Mouse (Mus musculus) cerebellum, adult 11-12 months (tissue): ENCODE results near the gene Bri3.

Source experiments
- DNase-seq: peaks from one replicate; pipeline ENCODE4 v3.0.0; 2022

Bri3 gene

DNA sequence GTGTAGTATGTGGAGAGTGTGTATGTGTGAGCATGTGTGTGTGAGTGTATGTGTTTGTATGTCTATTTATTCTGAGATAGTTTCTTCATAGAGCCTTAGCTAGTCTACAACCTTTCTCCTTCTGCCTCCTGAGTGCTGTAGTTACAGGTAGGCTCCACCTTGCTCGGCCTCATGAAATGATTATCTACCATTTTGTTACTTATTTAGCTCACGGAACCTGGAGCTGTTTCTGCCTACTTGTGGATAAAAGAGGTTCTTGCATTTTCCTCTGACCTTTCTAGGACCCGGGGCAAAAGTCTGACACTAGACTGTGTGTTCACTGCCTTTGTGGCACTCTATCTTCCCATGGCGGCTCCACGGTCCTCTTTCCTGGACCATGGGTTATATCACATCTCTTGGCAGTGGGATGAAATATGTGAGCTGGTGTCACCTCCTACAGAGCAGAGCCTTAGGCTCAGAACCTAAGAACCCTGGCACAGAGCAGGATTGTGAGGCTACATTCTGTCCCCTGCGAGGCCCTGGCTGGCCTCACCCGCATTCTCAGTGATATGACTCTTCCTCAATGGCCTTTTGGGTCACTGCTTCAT is at the start of gene Bri3:
TSS of gene Bri3 (plus strand) at position 537 of the 587 bp plus-strand sequence.
- no peak for DNase-seq

DNA sequence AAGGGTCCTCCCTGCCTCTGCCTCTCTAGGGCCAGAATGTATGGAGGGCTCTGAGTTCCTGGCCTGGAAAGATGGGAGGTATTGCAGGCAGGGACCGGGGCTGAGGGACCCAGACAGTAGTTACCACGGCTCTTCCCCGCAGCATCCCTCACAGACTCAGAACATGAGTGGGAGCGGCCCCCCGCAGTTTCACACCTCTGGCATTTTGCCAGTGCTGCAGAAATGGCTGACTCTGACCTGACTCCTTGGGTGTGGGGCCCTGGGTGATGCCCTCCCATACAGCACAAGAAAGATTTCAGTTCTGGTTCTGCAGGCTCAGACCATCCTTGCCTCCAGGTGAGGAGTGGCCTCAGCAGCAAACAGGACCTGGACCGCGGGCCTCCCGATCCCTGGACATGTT is 48.7 kb upstream of the Bri3 start:
- no peak for DNase-seq

DNA sequence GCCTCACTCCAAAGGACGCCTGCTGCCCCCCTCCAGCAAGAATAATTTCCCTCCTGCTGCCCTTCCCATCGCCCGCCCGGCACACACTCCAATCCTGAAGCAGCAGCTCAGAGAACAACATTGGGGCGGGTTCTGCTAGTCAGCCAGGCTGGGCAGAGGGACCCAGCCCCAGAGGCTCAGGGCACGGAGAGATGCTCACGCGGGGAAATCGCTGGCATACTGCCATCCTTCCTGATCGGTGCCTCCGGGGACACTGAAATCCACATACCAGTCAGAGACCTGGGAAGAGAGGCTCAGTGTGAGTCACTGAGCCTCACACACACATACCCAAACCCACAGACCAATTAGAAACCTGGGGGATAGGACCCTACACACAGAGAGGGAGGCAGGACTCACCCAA is 43.6 kb upstream of the Bri3 start:
- peak; percentile 43 for DNase-seq

DNA sequence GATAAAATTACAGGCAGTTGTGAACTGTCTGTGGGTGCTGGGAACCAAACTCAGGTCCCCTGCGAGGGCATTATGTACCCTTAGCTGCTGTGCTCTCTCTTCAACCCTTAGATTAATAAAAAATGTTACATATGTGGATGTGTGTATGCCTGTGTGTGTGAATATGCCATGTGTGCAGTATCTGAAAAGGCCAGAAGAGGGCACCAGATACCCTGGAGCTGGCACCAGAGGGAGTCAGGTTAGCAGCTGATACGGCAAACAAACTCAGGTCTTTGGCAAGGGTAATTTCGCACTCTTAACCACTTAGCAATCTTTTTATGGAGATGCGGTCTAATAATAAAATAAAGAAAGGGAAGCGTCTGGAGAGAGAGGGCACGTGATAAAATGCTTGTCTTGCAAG is 41.8 kb upstream of the Bri3 start:
- DNase-seq, result no peak

DNA sequence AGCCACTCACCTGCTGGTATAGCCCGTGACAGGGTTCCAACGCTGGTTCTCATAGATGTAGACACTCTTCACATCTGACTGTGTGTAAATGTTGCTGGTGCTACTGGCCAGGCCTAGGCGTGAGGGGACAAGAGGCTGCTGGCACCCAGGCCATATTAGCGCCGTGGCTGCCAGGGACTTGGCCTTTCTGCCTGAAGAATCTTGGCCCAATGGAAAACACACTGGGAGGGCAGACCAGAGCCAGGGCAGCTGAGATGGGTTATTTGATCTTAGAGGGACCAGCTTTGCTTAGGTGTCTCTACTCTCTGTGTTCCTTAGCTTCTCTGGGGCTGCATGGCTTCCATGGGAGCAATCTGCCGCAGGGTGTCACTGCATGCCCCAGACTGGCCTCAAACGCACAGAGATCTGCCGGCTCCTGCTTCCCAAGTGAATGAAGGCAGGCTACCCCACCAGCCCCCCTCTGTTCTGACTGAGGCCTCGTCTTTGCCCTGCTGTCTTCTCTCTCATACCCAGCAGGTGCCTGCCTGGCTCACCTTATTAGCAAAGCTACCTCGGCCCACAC is 40.8 kb upstream of the Bri3 start:
- DNase-seq, result peak; percentile 53

DNA sequence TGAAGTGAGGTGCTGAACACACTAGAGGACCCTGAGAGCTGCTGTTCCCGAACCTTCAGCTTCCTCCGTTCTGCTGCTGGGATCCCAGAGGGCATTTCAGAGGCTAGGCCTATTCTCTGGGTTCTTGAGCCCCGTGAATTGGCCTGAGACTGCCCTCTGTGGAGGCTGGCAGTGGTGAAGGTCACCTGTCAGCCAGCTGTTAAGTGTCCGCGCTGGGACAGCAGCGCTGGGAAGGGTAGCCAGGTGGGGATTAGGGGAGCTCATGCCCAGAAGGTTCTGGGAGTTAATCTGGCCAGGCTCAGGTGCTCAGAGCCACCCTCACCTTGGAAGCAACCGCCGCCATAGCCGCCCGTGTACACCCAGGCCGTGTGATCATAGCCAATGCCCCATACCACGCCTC is 39.9 kb upstream of the Bri3 start:
- DNase-seq, result no peak

DNA sequence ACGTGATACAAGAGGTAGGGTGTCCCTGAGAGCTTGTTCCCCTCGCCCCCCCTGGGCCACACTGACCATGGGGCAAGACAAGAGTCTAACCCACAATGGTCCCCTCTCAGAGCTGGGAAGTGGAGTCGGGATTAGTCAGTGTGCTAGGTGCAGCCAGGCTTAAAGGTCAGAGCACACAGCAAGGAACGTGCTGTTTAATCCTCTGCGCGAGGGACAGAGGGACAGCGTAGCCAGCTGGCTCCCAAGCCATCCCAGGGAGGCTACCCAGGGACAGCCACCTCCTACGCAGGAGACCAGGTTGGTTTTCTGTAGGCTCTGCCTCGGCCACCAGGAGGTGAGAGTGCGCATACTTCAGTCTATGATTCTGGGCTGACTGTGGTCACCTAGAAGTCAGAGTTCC is 39.3 kb upstream of the Bri3 start:
- DNase-seq, result peak; percentile 56

DNA sequence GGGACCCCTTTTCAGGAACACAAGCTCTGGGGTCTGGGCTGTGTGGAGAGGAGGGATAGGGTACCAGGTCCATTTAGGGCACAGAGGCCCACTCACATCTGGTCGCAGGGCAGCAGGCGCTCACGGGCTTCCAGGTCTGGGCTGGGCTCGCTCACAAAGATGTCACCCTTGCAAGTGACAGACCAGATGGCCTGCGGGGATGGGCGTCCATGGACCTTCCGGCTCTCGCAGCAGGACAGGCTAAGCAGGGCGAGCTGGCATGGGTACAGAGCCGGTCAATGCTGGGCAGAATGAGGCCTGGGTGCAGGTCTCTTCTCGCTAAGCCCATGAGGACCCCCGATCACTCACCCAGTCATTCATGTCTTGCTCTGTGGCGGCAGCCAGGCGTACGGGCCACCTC is 38.2 kb upstream of the Bri3 start:
- peak; percentile 67 for DNase-seq

DNA sequence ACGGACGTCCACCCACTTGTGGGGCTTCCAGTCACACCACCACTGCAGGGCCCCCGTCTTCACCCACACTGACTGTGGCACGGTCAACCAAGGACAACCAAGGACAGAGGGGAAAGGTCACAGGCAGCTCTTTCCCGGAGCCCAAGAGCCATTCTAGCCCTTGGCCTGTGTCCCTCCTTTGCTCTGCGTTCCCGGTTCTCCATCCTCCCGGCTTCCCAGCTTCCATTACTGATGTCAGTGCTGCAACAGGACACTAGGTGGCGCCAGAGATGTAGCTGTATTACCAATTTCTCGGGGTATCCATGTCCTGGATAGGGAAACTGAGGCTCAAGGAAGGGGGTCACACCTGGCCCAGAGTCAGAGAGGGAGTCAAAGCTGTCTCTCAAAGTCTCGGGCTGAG is 36.8 kb upstream of the Bri3 start:
- peak; percentile 58 for DNase-seq

DNA sequence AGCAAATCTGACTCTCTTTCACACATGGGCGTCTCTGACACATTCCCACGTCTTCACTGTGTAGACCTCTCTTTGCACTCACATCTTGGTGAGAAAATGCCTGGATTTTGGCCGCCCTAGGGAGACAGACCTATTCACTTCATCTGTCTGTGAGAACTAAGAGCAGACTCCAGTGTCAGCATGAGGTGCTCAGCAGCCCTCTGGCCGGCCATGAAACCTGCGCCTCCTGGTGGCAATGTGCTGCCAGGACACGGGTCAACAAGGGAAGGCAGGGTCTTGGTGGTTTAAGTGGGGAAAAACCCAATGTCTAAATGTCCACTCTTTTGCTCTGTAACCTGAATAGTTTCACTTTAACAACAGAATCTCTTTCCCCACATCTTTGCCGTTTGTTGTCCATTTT is 29.8 kb upstream of the Bri3 start:
- peak; percentile 58 for DNase-seq

DNA sequence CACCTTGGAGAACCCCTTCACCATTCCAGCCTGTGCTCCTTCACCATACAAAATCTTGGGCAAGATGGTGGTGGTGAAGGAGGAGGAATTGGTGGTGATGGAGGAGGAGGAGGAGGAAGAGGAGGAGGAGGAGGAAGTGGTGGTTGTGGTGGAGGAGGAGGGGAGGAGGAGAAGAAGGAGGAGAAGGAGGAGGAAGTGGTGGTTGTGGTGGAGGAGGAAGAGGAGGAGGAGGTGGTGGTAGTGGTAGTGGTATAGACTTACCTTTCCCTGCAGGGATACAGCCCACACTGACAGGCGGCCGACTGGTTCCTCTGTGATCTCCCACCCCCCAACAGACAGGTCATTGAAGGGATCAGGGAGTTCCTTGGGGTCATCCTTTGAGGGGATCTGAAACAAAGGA is 28.2 kb upstream of the Bri3 start:
- DNase-seq, result peak; percentile 12

DNA sequence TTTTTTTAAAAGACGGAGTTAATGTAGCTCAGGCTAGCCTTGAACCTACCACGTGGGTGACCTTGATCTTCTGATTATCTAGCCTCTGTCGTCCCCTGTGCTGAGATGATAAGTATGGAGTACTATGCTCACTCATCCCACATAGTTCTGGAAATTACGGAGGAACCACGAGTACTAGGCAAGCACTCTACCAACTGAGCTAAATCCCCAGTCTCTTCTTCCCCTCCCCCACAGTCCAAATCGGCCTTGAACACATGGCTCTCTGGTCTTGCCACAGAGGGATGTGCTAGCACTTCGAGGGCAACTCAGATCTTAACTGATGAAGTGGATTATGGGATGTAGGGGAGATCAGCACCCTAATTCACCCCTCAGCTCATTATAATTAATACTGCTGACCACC is 26.2 kb upstream of the Bri3 start:
- peak; percentile 13 for DNase-seq

DNA sequence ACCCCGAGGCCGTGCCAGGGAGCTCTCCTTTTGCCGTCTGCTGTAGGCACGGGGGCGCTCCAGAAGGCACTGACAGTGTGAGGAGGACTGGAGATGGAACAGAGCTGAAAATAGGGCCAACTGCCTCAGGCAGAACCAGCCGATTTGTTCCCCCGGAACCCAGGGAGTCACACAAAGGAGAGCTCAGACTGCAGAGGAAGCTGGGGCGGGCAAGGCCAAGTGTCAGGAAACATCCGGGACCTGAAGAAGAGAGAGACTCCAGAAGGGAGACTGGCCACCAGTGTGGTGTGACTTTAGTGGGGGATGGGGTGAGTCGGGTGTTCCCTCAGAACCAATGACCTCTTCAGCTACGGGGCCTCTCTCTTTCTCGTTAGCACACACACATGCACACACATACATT is 24.9 kb upstream of the Bri3 start:
- no peak for DNase-seq

DNA sequence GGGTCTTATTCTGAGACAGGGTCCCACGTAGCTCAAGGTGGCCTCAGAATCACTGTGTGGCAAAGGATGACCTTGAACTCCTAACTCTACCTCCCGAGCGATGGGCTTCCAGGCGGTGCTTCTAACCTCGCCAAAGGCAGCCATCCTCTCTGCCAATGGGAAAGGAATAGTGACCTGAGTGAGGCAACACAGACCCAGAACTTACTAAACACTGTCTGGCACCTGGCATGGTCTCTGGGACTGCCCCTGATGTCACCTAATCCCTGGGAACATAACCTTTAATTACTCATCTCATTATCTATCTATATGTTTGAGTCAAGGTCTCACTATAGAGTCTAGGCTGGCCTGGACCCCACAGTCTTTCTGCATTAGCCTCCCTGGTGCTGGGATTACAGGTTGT is 24.3 kb upstream of the Bri3 start:
- DNase-seq, result no peak

DNA sequence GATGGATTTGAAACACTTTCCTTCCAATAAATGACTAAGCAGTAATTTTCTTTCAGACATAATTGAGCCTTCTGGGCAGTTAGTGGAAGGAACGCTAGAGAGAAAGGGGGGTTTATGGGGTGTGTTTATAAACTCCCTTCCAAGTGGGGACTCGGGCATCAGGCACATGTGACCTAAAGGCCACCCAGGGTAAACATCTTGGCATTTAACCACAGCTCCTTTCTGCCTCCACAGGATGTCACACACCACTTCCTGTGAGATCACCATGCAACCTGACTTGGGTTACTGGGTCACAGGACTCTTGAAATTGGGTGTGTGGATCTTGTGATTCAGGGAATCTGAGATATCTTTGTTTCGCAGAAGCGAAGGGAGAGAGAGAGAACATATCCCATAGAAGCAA is 22.9 kb upstream of the Bri3 start:
- no peak for DNase-seq

DNA sequence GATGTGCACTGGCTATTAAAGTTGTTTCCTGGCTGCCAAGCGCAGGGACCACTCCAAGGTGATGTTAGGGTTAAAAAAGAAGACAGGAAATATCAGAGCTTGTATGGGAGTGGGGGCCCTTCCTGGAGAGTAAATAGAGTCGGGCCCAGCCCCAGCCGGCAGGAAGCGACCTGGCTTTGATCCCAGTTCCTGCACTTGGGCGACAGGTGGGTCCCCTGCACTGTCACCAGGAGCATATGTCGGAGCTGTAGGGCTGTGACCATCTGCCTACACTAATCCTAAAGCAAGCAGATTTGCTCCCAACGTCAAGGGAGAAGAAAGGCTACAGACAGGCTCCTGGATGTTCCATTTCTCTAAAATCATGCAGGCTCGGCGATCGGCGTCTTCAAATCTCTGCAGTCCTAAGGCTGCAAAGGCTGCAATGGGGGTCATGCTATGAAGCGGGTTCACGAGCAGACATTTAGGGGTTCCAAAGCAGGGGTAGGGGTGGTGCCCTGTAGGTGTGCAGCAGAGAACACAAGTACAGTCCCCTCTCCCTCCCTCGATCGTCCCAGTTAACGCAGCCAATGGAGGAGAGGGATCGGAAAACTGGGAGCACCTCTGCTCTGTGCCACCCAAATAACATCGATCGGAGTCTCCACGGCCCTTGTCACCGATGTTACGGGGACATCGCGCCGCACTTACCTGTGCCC is 21.3 kb upstream of the Bri3 start:
- peak; percentile 91 for DNase-seq

DNA sequence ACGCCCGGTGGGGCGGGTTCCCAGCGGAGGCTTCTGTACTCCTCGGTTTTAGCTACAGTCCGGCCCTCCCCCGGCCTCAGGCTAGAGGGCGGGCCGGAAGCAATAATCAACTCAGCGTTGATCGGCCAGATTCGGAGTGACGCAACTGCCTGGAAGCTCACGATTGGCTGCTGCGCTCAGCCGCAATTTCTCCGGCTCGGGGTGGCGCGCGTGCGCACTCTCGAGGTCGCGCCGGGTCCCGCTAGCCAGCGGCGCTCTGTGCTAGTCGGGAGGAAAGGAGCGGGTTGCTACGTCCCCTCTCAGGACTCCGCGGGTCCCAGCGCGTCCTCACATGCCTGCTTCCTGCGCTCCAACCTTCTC is 20.8 kb upstream of the Bri3 start, which contains the start of gene Tecpr1:
TSS of gene Tecpr1 (minus strand) at position 113 of the 360 bp plus-strand sequence.
- DNase-seq, result peak; percentile 96

DNA sequence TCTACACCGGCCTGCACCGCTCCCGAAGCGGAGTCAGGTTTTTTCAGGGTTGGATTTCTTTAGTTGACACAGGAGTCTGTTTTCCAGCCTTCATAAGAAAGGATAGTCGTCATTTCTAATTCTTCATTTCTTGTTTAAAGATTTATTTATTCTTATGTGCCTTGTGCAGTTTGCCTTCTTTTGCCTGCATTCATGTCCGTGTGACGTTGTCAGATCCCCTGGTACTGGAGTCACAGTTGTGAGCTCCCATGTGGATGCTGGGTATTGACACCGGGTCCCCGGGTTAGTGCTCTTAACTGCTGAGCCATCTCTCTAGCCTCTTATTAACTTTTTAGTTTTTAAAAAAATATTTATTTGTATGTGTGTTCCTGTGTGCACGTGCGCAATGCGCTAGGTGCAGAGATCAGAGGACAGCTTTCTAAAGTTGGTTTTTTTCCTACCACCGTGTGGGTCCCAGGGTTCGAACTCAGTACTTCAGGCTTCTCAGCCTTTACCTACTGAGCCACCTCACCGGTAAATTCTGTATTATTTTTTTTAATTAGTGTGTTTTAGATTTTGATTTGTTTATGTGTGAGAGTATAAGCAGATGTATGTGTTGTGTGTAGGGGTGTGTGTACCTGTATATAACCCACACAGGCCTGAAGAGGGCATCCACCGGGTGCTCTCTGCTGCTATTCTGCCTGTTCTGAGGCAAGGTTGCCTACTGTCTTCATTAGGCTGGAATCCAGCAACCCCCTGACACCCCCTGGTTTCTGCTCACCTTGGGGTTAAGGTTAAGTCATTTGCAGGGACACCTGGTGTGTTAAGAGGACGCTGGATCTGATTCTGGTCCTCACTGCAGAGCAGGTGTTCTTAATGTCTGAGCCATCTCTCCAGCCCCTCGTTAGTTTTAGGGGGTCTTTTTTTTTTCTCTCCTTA is 20.1 kb upstream of the Bri3 start:
- peak; percentile 48 for DNase-seq

DNA sequence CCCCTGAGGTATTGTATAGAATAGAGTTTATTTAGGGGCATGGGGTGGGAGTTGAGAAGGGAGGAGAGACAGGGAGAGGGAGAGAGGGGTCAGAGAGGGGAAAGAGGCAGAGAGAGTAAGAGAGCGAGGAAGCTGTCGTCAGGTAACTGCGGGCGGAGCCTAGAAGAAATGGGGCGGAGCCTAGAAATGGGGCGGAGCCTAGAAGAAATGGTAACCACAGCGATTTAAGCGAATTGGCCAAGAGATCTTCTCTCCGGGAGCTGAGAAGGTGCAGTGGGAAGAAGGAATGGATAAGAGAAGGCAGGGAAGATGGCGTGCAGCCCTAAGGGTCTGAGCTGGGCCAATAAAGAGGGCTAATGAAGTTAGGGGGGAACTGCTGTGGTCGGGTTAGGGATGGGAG is 18.0 kb upstream of the Bri3 start:
- DNase-seq, result no peak

DNA sequence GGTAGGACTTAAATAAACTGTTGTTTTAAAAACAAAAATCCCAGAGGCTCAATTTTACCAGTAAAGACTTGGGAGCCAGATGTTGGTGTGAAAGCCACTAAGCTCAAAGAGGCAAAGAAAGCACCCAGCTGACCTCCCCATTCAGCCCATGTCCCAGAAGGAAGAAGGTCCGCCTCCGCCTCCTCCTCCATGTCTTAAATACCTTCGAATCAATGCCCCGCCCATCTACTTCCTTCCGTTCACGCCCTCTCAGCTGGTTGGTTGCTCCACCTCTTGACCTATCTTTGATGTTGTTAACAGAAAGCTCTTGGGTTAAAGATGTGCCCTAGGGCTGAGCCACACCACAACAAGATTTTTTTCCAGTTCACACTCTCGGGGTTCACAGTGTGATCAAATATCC is 14.0 kb upstream of the Bri3 start:
- no peak for DNase-seq

DNA sequence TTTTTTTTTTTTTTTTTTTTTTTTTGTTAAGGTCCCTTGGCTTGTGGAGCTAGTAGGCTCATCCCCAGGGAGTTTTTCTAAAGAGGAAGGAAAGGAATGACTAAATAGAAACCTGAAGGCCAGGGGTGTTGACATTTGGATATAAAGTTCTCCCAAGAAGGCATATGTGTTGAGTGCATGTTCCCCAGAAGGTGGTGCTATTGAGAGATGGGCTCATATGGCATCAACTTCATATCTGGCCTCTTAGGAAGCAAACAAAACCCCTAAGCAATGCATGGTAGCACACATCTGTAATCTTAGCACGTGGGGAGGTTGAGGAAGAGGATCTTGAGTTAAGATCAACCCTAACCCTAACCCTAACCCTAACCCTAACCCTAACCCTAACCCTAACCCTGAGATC is 12.8 kb upstream of the Bri3 start:
- DNase-seq, result no peak

DNA sequence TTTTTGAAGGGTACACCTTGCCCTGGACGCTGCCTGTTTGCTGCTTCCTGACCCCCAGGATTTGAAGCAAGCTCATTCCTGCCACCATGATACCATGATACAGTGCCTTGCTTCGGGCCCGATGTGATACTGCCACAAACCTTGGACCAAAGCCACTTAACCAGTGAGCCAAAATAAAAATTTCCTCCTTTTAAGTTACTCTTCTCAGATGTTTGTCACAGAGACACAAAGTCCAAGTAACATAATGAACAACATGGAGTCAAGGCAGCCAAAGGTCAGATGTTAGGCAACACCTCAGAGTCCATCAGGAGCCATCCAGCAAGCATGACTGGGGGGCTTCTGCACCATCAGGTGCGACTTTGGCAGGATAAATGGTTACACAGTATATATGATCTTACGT is 11.7 kb upstream of the Bri3 start:
- DNase-seq, result no peak

DNA sequence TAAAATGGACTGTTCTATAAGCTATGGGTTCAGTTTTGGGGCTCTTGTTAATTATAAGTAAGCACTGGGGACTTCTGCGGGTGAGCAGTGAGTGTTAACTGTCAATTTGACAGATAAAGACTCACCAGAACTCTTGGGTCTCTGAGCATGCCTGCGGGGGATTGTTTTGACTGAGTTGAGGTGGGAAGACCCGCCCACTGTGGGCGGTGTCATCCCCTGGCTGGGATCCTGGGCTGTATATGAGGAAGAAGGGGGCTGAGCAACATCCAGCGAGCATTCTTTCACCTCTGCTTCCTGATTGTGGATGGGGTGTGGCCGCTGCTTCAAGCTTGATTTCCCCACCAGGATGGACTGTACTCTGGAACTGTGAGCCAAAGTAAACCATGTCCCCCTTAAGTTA is 10.0 kb upstream of the Bri3 start:
- no peak for DNase-seq

DNA sequence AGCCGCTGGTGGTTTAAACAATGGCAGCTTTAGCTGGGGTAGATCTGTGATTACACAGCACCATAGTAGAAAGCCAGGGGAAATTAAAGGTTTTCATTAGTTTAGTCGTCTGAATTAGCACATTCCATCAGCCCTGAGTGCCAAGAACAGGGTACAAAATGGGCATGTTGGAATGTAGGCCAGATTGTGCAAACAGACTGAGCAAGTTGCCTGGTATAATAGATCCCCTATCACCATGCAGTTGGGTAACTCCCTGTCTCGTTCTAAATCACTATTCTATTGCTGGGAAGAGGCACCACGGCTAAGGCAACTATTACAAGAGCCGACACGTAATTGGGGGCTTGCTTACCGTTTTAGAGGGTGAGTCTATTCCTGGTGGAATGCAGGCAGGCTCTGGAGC is 9.5 kb upstream of the Bri3 start:
- DNase-seq, result no peak
